Mouse (Mus musculus): ENCODE measurements around the gene Arpp19.
A peak's percentile ranks its signal among the peaks of the same experiment; 100 is the strongest.

Gene Arpp19

GRCm38 (mm10) chr9:75038357-75038688, 909 bp downstream of the Arpp19 start:
- no peak for DNase-seq (ENCODE audit: low spot score in 2 of 2)

GRCm38 (mm10) chr9:75040566-75040965, 3.2 kb downstream of the Arpp19 start:
- DNase-seq (ENCODE audit: low spot score in 2 of 2) = no peak

- DNase-seq (ENCODE audit: low spot score in 2 of 2) = no peak
These were observed 4.6 kb downstream of the Arpp19 start for GRCm38 (mm10) chr9:75041840-75042525.

- no peak for DNase-seq (ENCODE audit: low spot score in 2 of 2)
These were observed 5.8 kb downstream of the Arpp19 start for GRCm38 (mm10) chr9:75043191-75043590.

- no peak for DNase-seq (ENCODE audit: low spot score in 2 of 2)
These were observed 9.7 kb downstream of the Arpp19 start for GRCm38 (mm10) chr9:75047079-75047478.

- DNase-seq (ENCODE audit: low spot score in 2 of 2) = no peak
These were observed 11.7 kb downstream of the Arpp19 start for GRCm38 (mm10) chr9:75049100-75049499.

- DNase-seq (ENCODE audit: low spot score in 2 of 2) = peak; percentile 88 to 90
These were observed 12.6 kb downstream of the Arpp19 start for GRCm38 (mm10) chr9:75050003-75050402.

GRCm38 (mm10) chr9:75051841-75052240, 14.4 kb downstream of the Arpp19 start:
- DNase-seq (ENCODE audit: low spot score in 2 of 2) = no peak

- no peak for DNase-seq (ENCODE audit: low spot score in 2 of 2)
These were observed 17.6 kb downstream of the Arpp19 start for GRCm38 (mm10) chr9:75055046-75055445.

- no peak for DNase-seq (ENCODE audit: low spot score in 2 of 2)
These were observed 27.4 kb downstream of the Arpp19 start for GRCm38 (mm10) chr9:75064678-75065331.

- no peak for DNase-seq (ENCODE audit: low spot score in 2 of 2)
These were observed 33.1 kb downstream of the Arpp19 start, which contains the start of gene Myo5a for GRCm38 (mm10) chr9:75070457-75071028. Myo5a (plus strand) TSS chr9:75071015.

- peak; percentile 66 to 82 for DNase-seq (ENCODE audit: low spot score in 2 of 2)
These were observed 33.8 kb downstream of the Arpp19 start for GRCm38 (mm10) chr9:75071029-75071705.

GRCm38 (mm10) chr9:75071706-75072192, 34.3 kb downstream of the Arpp19 start:
- DNase-seq (ENCODE audit: low spot score in 2 of 2) = peak in 1 of 2 experiments; percentile 56

GRCm38 (mm10) chr9:75072361-75072760, 34.9 kb downstream of the Arpp19 start:
- DNase-seq (ENCODE audit: low spot score in 2 of 2) = no peak

GRCm38 (mm10) chr9:75077191-75077590, 39.8 kb downstream of the Arpp19 start:
- DNase-seq (ENCODE audit: low spot score in 2 of 2) = no peak

- no peak for DNase-seq (ENCODE audit: low spot score in 2 of 2)
These were observed 47.9 kb downstream of the Arpp19 start for GRCm38 (mm10) chr9:75085242-75085824.

GRCm38 (mm10) chr9:75087823-75088222, 50.4 kb downstream of the Arpp19 start:
- DNase-seq (ENCODE audit: low spot score in 2 of 2) = no peak

GRCm38 (mm10) chr9:75089285-75089684, 51.9 kb downstream of the Arpp19 start:
- DNase-seq (ENCODE audit: low spot score in 2 of 2) = no peak

- DNase-seq (ENCODE audit: low spot score in 2 of 2) = no peak
These were observed 54.7 kb downstream of the Arpp19 start for GRCm38 (mm10) chr9:75092134-75092533.

GRCm38 (mm10) chr9:75094762-75095161, 57.3 kb downstream of the Arpp19 start:
- DNase-seq (ENCODE audit: low spot score in 2 of 2) = no peak

GRCm38 (mm10) chr9:75098937-75099336, 61.5 kb downstream of the Arpp19 start:
- DNase-seq (ENCODE audit: low spot score in 2 of 2) = no peak
